Mouse (Mus musculus) kidney, adult 2 months (tissue): ENCODE data around the gene 1700047I17Rik2.
"Not testable (repeated sequence)": the region's sequence is repeated elsewhere in the genome, so short reads cannot be mapped to it uniquely, and the experiment has no call there.

Source experiments
- CTCF ChIP-seq: fragments of 200-500 bp; conservative IDR thresholded peaks from 2 replicates; pipeline ENCODE4 v1.5.1; 2011; ENCODE audit warnings: low read depth, mild to moderate bottlenecking, control low read depth, low read length, moderate library complexity, mixed read lengths; ENCODE audit not compliant: insufficient read depth, insufficient read length
- POLR2A ChIP-seq: fragments of 200-500 bp; IDR thresholded peaks from one replicate; pipeline ENCODE4 v1.6.1; 2011; ENCODE audit warnings: low read depth, low read length, control low read depth

- not testable (repeated sequence) for TF ChIP-seq CTCF, POLR2A
These were observed 62.6 kb downstream of the 1700047I17Rik2 start for GRCm38 (mm10) chr12:55261950-55262349.
